ENCODE assay signal across 23 mouse cellular contexts in the genomic region with DNA sequence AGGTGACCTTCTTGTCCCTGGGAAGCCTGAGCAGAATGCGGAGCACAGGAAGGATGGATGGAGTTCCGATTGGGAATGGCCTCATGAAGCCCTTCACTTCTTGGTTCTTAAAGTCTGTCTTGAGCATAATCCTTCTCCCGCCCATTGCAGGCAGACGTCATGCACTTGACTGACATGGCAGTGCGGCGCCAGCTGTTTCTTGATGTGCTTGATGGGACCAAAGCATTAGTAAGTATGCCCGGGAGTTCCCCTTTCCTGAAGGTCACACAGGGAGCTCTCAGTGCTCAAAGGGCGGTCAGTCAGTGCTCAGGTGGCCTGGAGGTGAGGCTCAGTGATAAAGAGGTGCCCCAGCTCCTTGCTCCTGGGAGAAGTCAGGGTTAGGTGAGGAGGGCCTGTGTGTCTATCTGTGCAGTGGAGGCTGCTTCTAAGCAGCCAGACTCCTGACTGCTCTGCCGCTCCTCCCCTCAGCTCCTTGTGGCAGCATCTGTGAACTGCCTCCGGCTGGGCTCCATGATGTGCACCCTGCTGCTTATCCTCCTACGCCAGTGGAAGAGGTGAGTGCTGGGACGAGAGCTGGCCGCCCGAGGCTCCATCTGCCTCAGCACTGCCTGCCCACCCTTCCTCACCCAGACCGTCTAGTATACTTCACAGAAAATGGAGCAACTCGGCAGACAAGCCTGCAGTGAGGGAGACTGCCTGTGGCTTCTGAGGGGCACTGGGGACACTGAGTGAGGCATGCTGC. TPM values are rescaled to one million over a fixed set of nuclear protein-coding genes. Genes with fewer than 3 reads are reported as not detected.
A peak's percentile ranks its signal among the peaks of the same experiment; 100 is the strongest.
DNase-seq lines count a peak whose midpoint lies in the region; TF ChIP-seq lines count a peak whose summit lies in the region.
"Had no signal": no experiment of that assay in that cellular context is flagged by ENCODE, and none has a peak within 500 bp of the region (broad histone marks: within the 10 kb centered on the region; RNA-seq: fewer than 3 reads in every experiment).

No protein-coding gene starts in this region.

- 55% methylated on average over 16 of the region's 16 CpGs for WGBS in cerebellum, adult 2 months
- 66% methylated on average over 16 of the region's 16 CpGs for WGBS in olfactory bulb, adult 2 months

- peaks cover 16% of the 10 kb centered on the region for H3K4me1 ChIP-seq in cerebellum, adult 2 months (ENCODE audit: control insufficient read depth, insufficient read depth, low read length)
- peaks cover 17% of the 10 kb centered on the region for H3K4me1 ChIP-seq in olfactory bulb, adult 2 months (ENCODE audit: control insufficient read depth, insufficient read depth, low read length)
- H3K4me1 ChIP-seq: embryonic facial prominence, embryonic 10.5 days; forebrain, embryonic 15.5 days; hindbrain, embryonic 12.5 days; intestine, embryonic 15.5 days had no signal

- H3K27ac ChIP-seq in layer of hippocampus, adult 2 months, result peak overlapping the region; percentile 67
- peak overlapping the region; percentile 32 for H3K27ac ChIP-seq in cerebellum, adult 2 months (ENCODE audit: insufficient read depth, low read length)
- peak overlapping the region; percentile 57 for H3K27ac ChIP-seq in olfactory bulb, adult 2 months (ENCODE audit: insufficient read depth, low read depth, low read length)
- H3K27ac ChIP-seq: embryonic facial prominence, embryonic 10.5 days; forebrain, embryonic 15.5 days; hindbrain, embryonic 12.5 days; intestine, embryonic 15.5 days; liver, embryonic 14.5 days had no signal

- TF ChIP-seq CTCF in layer of hippocampus, adult 2 months (conservative IDR thresholded peaks at IDR 0.05), result peak; percentile 48
- no peak for TF ChIP-seq CTCF in cerebellum, adult 2 months (IDR thresholded peaks at IDR 0.05; ENCODE audit: borderline replicate concordance, insufficient read depth, low read depth, low read length)
- peak; percentile 40; the same call in 1 of the 2 replicates for TF ChIP-seq CTCF in olfactory bulb, adult 2 months (IDR thresholded peaks at IDR 0.05; ENCODE audit: insufficient read depth, low read depth, low read length)

- DNase-seq in adrenal gland, postnatal 14 days, result peak; percentile 50
- DNase-seq in adrenal gland, adult 2 months, result no peak
- no peak for DNase-seq in layer of hippocampus, adult 2 months (ENCODE audit: low spot score in 2 of 2)
- DNase-seq in layer of hippocampus, postnatal 14 days (ENCODE audit: low spot score in 2 of 2), result no peak
- DNase-seq in cerebellum, adult 2 months, result peak; percentile 50 to 51
- no peak for DNase-seq in kidney, postnatal 10 days
- DNase-seq in layer of hippocampus, adult 18-20 months (ENCODE audit: low spot score in 2 of 2), result no peak
- DNase-seq: lung, postnatal 10 days; midbrain, embryonic 14.5 days; right cerebral cortex, postnatal 25 days; thymus, postnatal 14 days had no signal

- H3K4me3 ChIP-seq in layer of hippocampus, adult 2 months, result no peak overlapping the region
- H3K4me3 ChIP-seq in cerebellum, adult 2 months (replicated peaks; ENCODE audit: insufficient read depth, low read depth, low read length), result no peak overlapping the region
- H3K4me3 ChIP-seq in olfactory bulb, adult 2 months (ENCODE audit: insufficient read depth, low read depth, low read length), result no peak overlapping the region
- H3K4me3 ChIP-seq: embryonic facial prominence, embryonic 10.5 days; erythroblast, embryonic 14.5 days; forebrain, embryonic 15.5 days; hindbrain, embryonic 12.5 days; intestine, embryonic 15.5 days had no signal

- H3K27me3 ChIP-seq in cerebellum, adult 2 months (ENCODE audit: control insufficient read depth, insufficient read depth, low read length), result no peaks in the 10 kb centered on the region
- H3K27me3 ChIP-seq: forebrain, embryonic 15.5 days; hindbrain, embryonic 12.5 days; intestine, embryonic 15.5 days had no signal

- no peak for TF ChIP-seq POLR2A in cerebellum, adult 2 months (IDR thresholded peaks at IDR 0.05; ENCODE audit: borderline replicate concordance, insufficient read depth, low read length)
- TF ChIP-seq POLR2A in olfactory bulb, adult 2 months (IDR thresholded peaks at IDR 0.05; ENCODE audit: insufficient read depth, low read depth, low read length), result no peak

RNA-seq across cellular contexts. Expression of gene Sh3glb2, which starts 22.8 kb away (rescaled TPM):
- total RNA-seq in adrenal gland, postnatal 14 days (2021), result 73.2 and 80.6 TPM in 2 replicates
- total RNA-seq in adrenal gland, adult 2 months (2021), result 10 to 100 TPM; 74.8 to 80.1 TPM
- 270 and 325 TPM in 2 replicates for polyA plus RNA-seq in adrenal gland, adult 2 months (2012; rRNA removed)
- 100 to 1,000 TPM; 287 to 288 TPM for total RNA-seq in layer of hippocampus, adult 2 months (2021)
- total RNA-seq in layer of hippocampus, postnatal 14 days (2021), result 100 to 1,000 TPM; 241 to 246 TPM
- polyA plus RNA-seq in cerebellum, adult 2 months (2012; rRNA removed), result 509 and 525 TPM in 2 replicates
- polyA plus RNA-seq in olfactory bulb, adult 2 months (2012; ENCODE audit: insufficient read depth, insufficient read length, low replicate concordance, missing spikeins), result 562 TPM in 1 of 2 replicates, not detected in the other
- 100 to 1,000 TPM; 274 to 286 TPM for total RNA-seq in layer of hippocampus, adult 18-20 months (2021)

RNA-seq across cellular contexts. Expression of gene Miga2, which starts 27.7 kb away (rescaled TPM):
- 87.9 and 89.3 TPM in 2 replicates for total RNA-seq in adrenal gland, postnatal 14 days (2021)
- 100 to 1,000 TPM in 1 of 2 experiments, 10 to 100 TPM in 1; 71.7 to 111 TPM for total RNA-seq in adrenal gland, adult 2 months (2021)
- polyA plus RNA-seq in adrenal gland, adult 2 months (2012; rRNA removed), result 55.8 and 68.1 TPM in 2 replicates
- 100 to 1,000 TPM; 112 to 120 TPM for total RNA-seq in layer of hippocampus, adult 2 months (2021)
- 100 to 1,000 TPM; 105 to 115 TPM for total RNA-seq in layer of hippocampus, postnatal 14 days (2021)
- 108 and 114 TPM in 2 replicates for polyA plus RNA-seq in cerebellum, adult 2 months (2012; rRNA removed)
- polyA plus RNA-seq in olfactory bulb, adult 2 months (2012; ENCODE audit: insufficient read depth, insufficient read length, low replicate concordance, missing spikeins), result not detected in 2 replicates
- total RNA-seq in layer of hippocampus, adult 18-20 months (2021), result 100 to 1,000 TPM; 105 to 111 TPM

RNA-seq across cellular contexts. Expression of gene Nup188, which starts 50.1 kb away (rescaled TPM):
- total RNA-seq in adrenal gland, postnatal 14 days (2021), result 38.2 and 40.5 TPM in 2 replicates
- 10 to 100 TPM; 24.9 to 31.1 TPM for total RNA-seq in adrenal gland, adult 2 months (2021)
- 54.4 and 66.6 TPM in 2 replicates for polyA plus RNA-seq in adrenal gland, adult 2 months (2012; rRNA removed)
- 10 to 100 TPM; 19.0 to 25.9 TPM for total RNA-seq in layer of hippocampus, adult 2 months (2021)
- total RNA-seq in layer of hippocampus, postnatal 14 days (2021), result 10 to 100 TPM; 19.4 to 20.5 TPM
- polyA plus RNA-seq in cerebellum, adult 2 months (2012; rRNA removed), result 19.4 and 22.9 TPM in 2 replicates
- not detected in 2 replicates for polyA plus RNA-seq in olfactory bulb, adult 2 months (2012; ENCODE audit: insufficient read depth, insufficient read length, low replicate concordance, missing spikeins)
- 10 to 100 TPM; 19.5 to 21.9 TPM for total RNA-seq in layer of hippocampus, adult 18-20 months (2021)

RNA-seq across cellular contexts. Expression of gene Dolk, which starts 50.2 kb away (rescaled TPM):
- total RNA-seq in adrenal gland, postnatal 14 days (2021), result 46.2 and 48.1 TPM in 2 replicates
- 10 to 100 TPM; 39.5 to 61.5 TPM for total RNA-seq in adrenal gland, adult 2 months (2021)
- 39.0 and 42.2 TPM in 2 replicates for polyA plus RNA-seq in adrenal gland, adult 2 months (2012; rRNA removed)
- total RNA-seq in layer of hippocampus, adult 2 months (2021), result 10 to 100 TPM; 22.1 to 22.2 TPM
- 10 to 100 TPM; 24.4 TPM for total RNA-seq in layer of hippocampus, postnatal 14 days (2021)
- polyA plus RNA-seq in cerebellum, adult 2 months (2012; rRNA removed), result 20.8 and 21.8 TPM in 2 replicates
- polyA plus RNA-seq in olfactory bulb, adult 2 months (2012; ENCODE audit: insufficient read depth, insufficient read length, low replicate concordance, missing spikeins), result not detected in 2 replicates
- 10 to 100 TPM; 19.8 to 22.3 TPM for total RNA-seq in layer of hippocampus, adult 18-20 months (2021)

RNA-seq across cellular contexts. Expression of gene Gm28038, which starts 55.5 kb away (rescaled TPM):
- total RNA-seq in adrenal gland, postnatal 14 days (2021), result not detected in 2 replicates
- total RNA-seq in adrenal gland, adult 2 months (2021), result not detected
- polyA plus RNA-seq in adrenal gland, adult 2 months (2012; rRNA removed), result not detected in 2 replicates
- total RNA-seq in layer of hippocampus, adult 2 months (2021), result not detected
- total RNA-seq in layer of hippocampus, postnatal 14 days (2021), result not detected
- polyA plus RNA-seq in cerebellum, adult 2 months (2012; rRNA removed), result not detected in 2 replicates
- not detected in 2 replicates for polyA plus RNA-seq in olfactory bulb, adult 2 months (2012; ENCODE audit: insufficient read depth, insufficient read length, low replicate concordance, missing spikeins)
- not detected for total RNA-seq in layer of hippocampus, adult 18-20 months (2021)
- total RNA-seq: left cerebral cortex, adult 8-10 months had no signal
- polyA plus RNA-seq: embryonic facial prominence, embryonic 10.5 days; erythroblast, embryonic 14.5 days; forebrain, embryonic 15.5 days; heart, postnatal 0 days; hindbrain, embryonic 12.5 days; intestine, embryonic 15.5 days; kidney, embryonic 14.5 days; limb, embryonic 11.5 days; liver, embryonic 14.5 days; midbrain, embryonic 14.5 days; neural tube, embryonic 11.5 days had no signal

Comparison
In these comparisons a context has a peak if more than half of its experiments do, and no peak if none do; other contexts are left out.
1. DNase-seq: peak in adrenal gland, postnatal 14 days (single experiment) and cerebellum, adult 2 months (2 of 2); none in adrenal gland, adult 2 months (single experiment), layer of hippocampus, adult 2 months (0 of 2), layer of hippocampus, postnatal 14 days (0 of 2), kidney, postnatal 10 days (single experiment) and layer of hippocampus, adult 18-20 months (0 of 2).
2. Peak in every context shown above with its lines, with median percentiles within 50 percentile points of each other: H3K27ac ChIP-seq.